Mouse (Mus musculus): ENCODE measurements around the gene Glod4.

DNA sequence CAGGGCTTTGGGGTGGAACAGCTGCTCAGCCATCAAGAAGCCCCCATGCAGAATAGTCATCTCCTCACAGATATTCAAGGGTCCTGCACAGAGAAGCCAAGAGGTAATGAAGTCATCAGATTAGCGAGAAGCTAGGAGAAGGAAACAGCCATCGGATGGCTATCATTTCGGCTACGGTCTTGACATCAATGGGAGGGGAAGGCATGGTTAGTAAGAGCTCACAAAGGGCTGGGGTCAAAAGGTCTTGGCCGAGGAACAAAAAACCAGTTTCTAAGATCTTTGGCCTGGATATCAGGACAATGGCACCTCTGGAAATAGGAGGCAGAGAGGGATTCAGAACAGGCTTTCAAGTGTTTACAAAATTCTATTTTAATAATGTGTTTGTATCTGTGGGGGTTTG is 29.7 kb downstream of the Glod4 start:
- TF ChIP-seq CTCF (IDR thresholded peaks at IDR 0.05; ENCODE audit: low read depth) (no peak), EP300 (IDR thresholded peaks at IDR 0.05; ENCODE audit: low read depth) (no peak)

All from liver, embryonic 14.5 days (tissue).